Mouse (Mus musculus) testis, adult 2 months (tissue): ENCODE results near the gene Supt6.

Experiments used
- CTCF ChIP-seq: fragments of 200-500 bp; IDR thresholded peaks from 2 replicates; pipeline ENCODE4 v1.5.1; 2012; ENCODE audit warnings: low read depth, mild to moderate bottlenecking, inconsistent platforms, low read length, moderate library complexity; ENCODE audit not compliant: control insufficient read depth, insufficient read depth, insufficient replicate concordance
- POLR2A ChIP-seq: fragments of 200-500 bp; IDR thresholded peaks from 2 replicates; pipeline ENCODE4 v1.6.1; 2012; ENCODE audit warnings: low read depth, mild to moderate bottlenecking, inconsistent platforms, low read length, moderate library complexity; ENCODE audit not compliant: control insufficient read depth

GRCm38 (mm10) chr11:78172748-78173383 lies 72.9 kb downstream of the Supt6 start:
- TF ChIP-seq CTCF (no peak), POLR2A (no peak)
